Mouse (Mus musculus) kidney, embryonic 15.5 days (tissue): Measurements from ENCODE around the gene Smox. TPM values are rescaled to one million over a fixed set of nuclear protein-coding genes. Genes with fewer than 3 reads are reported as not detected.

ENCODE experiments used
- ATAC-seq: fragments of 200-750 bp; cut with Nextera tagmentation; replicated peaks from 2 replicates; pipeline ENCODE4 v1.8.0; 2017; ENCODE audit warnings: moderate TSS enrichment; ENCODE audit not compliant: low FRiP score
- H3K27ac ChIP-seq: fragments of 300-500 bp; sonication (generic); 2 replicates; pipeline ENCODE4 v1.5.1; 2015; ENCODE audit warnings: mild to moderate bottlenecking, inconsistent platforms
- H3K27me3 ChIP-seq: fragments of 300-500 bp; sonication (generic); 2 replicates; pipeline ENCODE4 v1.6.1; 2015; ENCODE audit warnings: inconsistent platforms
- H3K36me3 ChIP-seq: fragments of 300-500 bp; sonication (generic); 2 replicates; pipeline ENCODE4 v1.6.1; 2015; ENCODE audit warnings: inconsistent platforms
- H3K4me1 ChIP-seq: fragments of 300-500 bp; sonication (generic); 2 replicates; pipeline ENCODE4 v1.6.1; 2015; ENCODE audit warnings: inconsistent platforms
- H3K4me2 ChIP-seq: fragments of 300-500 bp; sonication (generic); 2 replicates; pipeline ENCODE4 v1.6.1; 2015; ENCODE audit warnings: moderate library complexity, mild to moderate bottlenecking, inconsistent platforms
- H3K4me3 ChIP-seq: fragments of 300-500 bp; sonication (generic); replicated peaks from 2 replicates; pipeline ENCODE4 v1.5.1; 2015; ENCODE audit warnings: mild to moderate bottlenecking, inconsistent platforms
- H3K9ac ChIP-seq: fragments of 300-500 bp; sonication (generic); 2 replicates; pipeline ENCODE4 v1.6.1; 2015; ENCODE audit warnings: mild to moderate bottlenecking, inconsistent platforms
- H3K9me3 ChIP-seq: fragments of 300-500 bp; sonication (generic); replicated peaks from 2 replicates; pipeline ENCODE4 v1.6.1; 2016; ENCODE audit warnings: inconsistent platforms
- WGBS: fragments of 180-500 bp; shearing (Covaris S2); methylation state at CpG from one replicate; pipeline ENCODE4 v1.1.7; 2015; ENCODE audit warnings: mixed read lengths; 5-methylcytosine and 5-hydroxymethylcytosine counted together
- polyA plus RNA-seq: library from polyadenylated mRNA; unstranded; fragments of >200 nt; fragmentation: Nextera tagmentation; extraction: Ambion mirVana; gene quantifications from 2 replicates; pipeline ENCODE4 v1.2.1, GENCODE M21; 2015

The Smox gene
- polyA plus RNA-seq, 1 experiment from 2014 or later, result 41.3 TPM

DNA sequence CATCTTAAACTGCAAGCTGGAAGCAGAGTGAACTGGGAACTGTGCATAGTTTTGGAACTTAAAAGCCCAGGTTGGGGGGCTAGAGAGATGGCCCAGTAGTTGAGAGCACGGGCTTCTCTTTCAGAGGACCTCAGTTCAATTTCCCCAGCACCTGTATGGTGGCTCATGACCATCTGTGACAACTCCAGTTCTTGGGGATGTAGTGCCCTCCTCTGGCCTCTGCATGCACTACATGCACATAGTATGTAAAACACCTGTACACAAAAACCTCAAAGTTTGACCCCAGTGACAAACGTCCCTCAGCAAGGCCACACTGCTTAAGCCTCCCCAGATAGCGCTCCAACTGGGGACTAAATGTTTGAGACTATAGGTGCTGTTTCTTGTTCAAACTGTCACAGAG, 35.8 kb downstream of the Smox start:
- Histone ChIP-seq H3K27ac (no peak overlapping the region), H3K4me1 (peaks cover 4% of the 10 kb centered on the region), H3K36me3 (no peaks in the 10 kb centered on the region), H3K9ac (no peak overlapping the region), H3K4me2 (no peak overlapping the region), H3K27me3 (0 out of 2 replicates have a peak, but pooled peaks cover 4% of the 10 kb centered on the region), H3K9me3 (no peaks in the 10 kb centered on the region), H3K4me3 (no peak overlapping the region)
- 36% methylated on average over 3 of the region's 3 CpGs for WGBS
- ATAC-seq, result no peak

DNA sequence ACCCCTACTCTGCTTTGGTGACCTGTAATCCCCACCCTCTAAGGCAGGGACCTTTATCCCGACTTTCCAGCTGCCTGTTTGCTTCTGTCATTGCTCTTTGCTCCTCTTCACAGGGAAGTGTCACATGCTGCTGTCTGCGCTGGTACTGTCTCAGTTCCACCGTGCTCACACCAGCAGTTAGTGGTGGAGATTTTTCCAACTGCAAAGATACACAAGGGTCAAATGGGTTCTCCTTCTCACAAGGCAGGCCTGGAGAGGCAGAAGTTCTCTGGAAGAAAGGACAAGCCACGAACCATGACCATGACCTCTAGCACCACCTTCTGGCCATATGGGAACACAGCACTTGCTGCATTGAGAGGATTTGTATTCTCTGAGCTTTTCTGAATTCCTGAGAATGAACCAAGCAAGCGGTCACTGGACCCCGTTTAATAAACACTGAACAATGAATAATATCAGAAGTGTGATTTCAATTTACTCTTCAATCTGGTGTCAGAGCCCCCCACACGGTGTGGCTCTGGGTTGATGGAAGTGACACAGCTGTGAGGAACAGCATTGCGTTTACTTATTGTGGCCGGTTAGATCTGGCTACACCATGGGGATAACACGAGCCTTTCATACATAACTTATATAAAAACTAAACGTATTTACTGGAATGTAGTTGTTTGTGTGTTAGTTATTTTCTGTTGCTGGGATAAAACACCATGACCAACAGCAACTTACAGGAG, 38.8 kb downstream of the Smox start:
- H3K4me1 ChIP-seq, result peaks cover 4% of the 10 kb centered on the region; the same call in 1 of the 2 replicates
- peak; percentile 49; the same call in 1 of the 2 replicates for ATAC-seq
- no peak overlapping the region for H3K4me2 ChIP-seq
- 35% methylated on average over 11 of the region's 11 CpGs for WGBS
- H3K27me3 ChIP-seq, result 0 out of 2 replicates have a peak, but pooled peaks cover 4% of the 10 kb centered on the region
- H3K9me3 ChIP-seq, result no peaks in the 10 kb centered on the region
- no peak overlapping the region for H3K9ac ChIP-seq
- H3K36me3 ChIP-seq, result no peaks in the 10 kb centered on the region
- H3K4me3 ChIP-seq, result no peak overlapping the region
- no peak overlapping the region for H3K27ac ChIP-seq

DNA sequence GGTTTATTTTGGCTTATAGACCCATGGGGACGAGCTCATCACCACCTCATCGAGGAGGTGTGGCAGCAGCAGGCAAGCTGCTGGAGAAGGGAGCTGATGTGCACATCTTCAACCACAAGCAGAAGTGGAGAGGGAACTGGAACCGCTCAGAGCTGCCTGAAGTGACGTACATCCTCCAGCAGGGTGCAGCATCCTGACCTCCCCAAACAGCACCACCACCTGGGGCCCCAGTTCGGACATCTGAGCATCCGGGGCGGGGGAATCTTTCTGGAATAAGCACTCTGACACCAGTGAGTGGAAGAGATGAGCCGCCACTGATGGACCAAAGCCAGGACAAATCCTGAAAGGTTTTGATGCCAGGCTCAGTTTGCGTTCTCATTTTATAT, 39.3 kb downstream of the Smox start:
- Histone ChIP-seq H3K9me3 (no peaks in the 10 kb centered on the region), H3K36me3 (no peaks in the 10 kb centered on the region), H3K27me3 (0 out of 2 replicates have a peak, but pooled peaks cover 4% of the 10 kb centered on the region), H3K27ac (no peak overlapping the region), H3K4me3 (no peak overlapping the region), H3K4me2 (no peak overlapping the region), H3K4me1 (peaks cover 4% of the 10 kb centered on the region; the same call in 1 of the 2 replicates), H3K9ac (no peak overlapping the region)
- 23% methylated on average over 9 of the region's 9 CpGs for WGBS
- ATAC-seq, result no peak

DNA sequence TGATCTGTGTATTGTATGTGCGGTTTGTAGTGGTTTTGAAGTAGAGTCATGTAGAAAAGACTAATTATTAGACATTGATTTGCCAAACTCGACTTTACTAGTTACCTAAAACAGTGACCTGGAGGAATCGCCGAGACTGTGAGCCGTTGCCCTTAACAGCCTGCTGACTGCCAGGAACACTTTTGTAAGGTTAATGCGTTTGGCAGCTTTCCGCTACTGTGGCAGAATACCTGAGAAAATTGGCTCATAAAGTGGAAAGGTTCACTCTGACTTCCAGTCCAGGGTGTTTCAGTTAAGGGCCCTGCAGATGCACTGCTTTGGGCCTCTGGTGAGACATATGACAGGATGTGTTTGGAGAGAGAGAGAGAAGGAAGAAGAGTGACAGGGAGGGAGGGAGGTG, 40.0 kb downstream of the Smox start:
- WGBS, result 87% methylated on average over 7 of the region's 7 CpGs
- peaks cover 4% of the 10 kb centered on the region; the same call in 1 of the 2 replicates for H3K4me1 ChIP-seq
- H3K27ac ChIP-seq, result no peak overlapping the region
- H3K4me3 ChIP-seq, result no peak overlapping the region
- H3K4me2 ChIP-seq, result no peak overlapping the region
- no peaks in the 10 kb centered on the region for H3K9me3 ChIP-seq
- H3K27me3 ChIP-seq, result 0 out of 2 replicates have a peak, but pooled peaks cover 4% of the 10 kb centered on the region
- ATAC-seq, result no peak
- H3K36me3 ChIP-seq, result no peaks in the 10 kb centered on the region
- no peak overlapping the region for H3K9ac ChIP-seq

DNA sequence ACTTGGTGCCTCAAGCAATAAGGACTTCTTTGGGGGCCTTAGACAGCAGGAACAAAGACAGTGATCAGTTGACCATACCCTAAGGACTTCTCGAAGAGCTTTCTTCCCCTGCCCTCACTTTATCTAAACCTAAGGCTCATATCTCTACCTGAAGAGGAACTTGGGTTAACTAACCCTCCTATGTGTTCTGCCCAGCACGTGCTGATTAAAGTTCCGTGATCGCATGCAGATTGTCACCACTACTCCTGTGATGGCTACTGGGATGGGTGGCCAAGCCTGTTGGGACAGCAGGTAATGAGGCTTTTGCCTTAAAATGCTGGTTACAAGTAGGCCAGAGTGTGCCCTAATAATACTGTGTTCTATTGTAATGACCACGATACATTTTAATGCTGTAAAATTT, 43.9 kb downstream of the Smox start:
- Histone ChIP-seq H3K4me3 (no peak overlapping the region), H3K9me3 (no peaks in the 10 kb centered on the region), H3K4me1 (peaks cover 7% of the 10 kb centered on the region; the same call in 1 of the 2 replicates), H3K4me2 (no peak overlapping the region), H3K27ac (no peak overlapping the region), H3K9ac (no peak overlapping the region), H3K27me3 (no peaks in the 10 kb centered on the region), H3K36me3 (no peaks in the 10 kb centered on the region)
- no peak for ATAC-seq
- WGBS, result 92% methylated on average over 5 of the region's 5 CpGs

GRCm38 (mm10) chr2:131538341-131538740, 47.0 kb downstream of the Smox start:
- no peak overlapping the region for H3K4me3 ChIP-seq
- WGBS, result 57% methylated on average over 7 of the region's 7 CpGs
- no peak for ATAC-seq

GRCm38 (mm10) chr2:131539780-131540179, 48.5 kb downstream of the Smox start:
- Histone ChIP-seq H3K27me3 (peaks cover 16% of the 10 kb centered on the region; the same call in 1 of the 2 replicates), H3K4me3 (no peak overlapping the region)
- WGBS, result 79% methylated on average over 6 of the region's 6 CpGs

More at GRCm38 (mm10) chr2:131538341-131538740, 47.0 kb downstream of the Smox start:
- Histone ChIP-seq H3K4me1 (0 out of 2 replicates have a peak, but pooled peaks cover 4% of the 10 kb centered on the region), H3K27me3 (peaks cover 4% of the 10 kb centered on the region; the same call in 1 of the 2 replicates), H3K4me2 (no peak overlapping the region), H3K36me3 (no peaks in the 10 kb centered on the region), H3K27ac (no peak overlapping the region), H3K9ac (no peak overlapping the region), H3K9me3 (no peaks in the 10 kb centered on the region)

GRCm38 (mm10) chr2:131541686-131542085, 50.4 kb downstream of the Smox start:
- Histone ChIP-seq H3K27ac (no peak overlapping the region), H3K4me1 (peaks cover 16% of the 10 kb centered on the region), H3K36me3 (no peaks in the 10 kb centered on the region), H3K4me2 (no peak overlapping the region), H3K9ac (no peak overlapping the region), H3K27me3 (peaks cover 28% of the 10 kb centered on the region), H3K4me3 (no peak overlapping the region), H3K9me3 (no peaks in the 10 kb centered on the region)
- whole genome bisulfite sequencing, result 75% methylated on average over 4 of the region's 4 CpGs
- ATAC-seq, result no peak

More at GRCm38 (mm10) chr2:131539780-131540179, 48.5 kb downstream of the Smox start:
- no peak overlapping the region for H3K27ac ChIP-seq
- H3K9me3 ChIP-seq, result no peaks in the 10 kb centered on the region
- 0 out of 2 replicates have a peak, but pooled peaks cover 4% of the 10 kb centered on the region for H3K4me1 ChIP-seq
- no peak for ATAC-seq
- no peak overlapping the region for H3K4me2 ChIP-seq
- H3K36me3 ChIP-seq, result no peaks in the 10 kb centered on the region
- H3K9ac ChIP-seq, result no peak overlapping the region

- Histone ChIP-seq H3K9me3 (no peaks in the 10 kb centered on the region), H3K27me3 (peaks cover 36% of the 10 kb centered on the region), H3K36me3 (no peaks in the 10 kb centered on the region), H3K4me1 (peaks cover 22% of the 10 kb centered on the region), H3K27ac (no peak overlapping the region), H3K9ac (no peak overlapping the region), H3K4me2 (no peak overlapping the region), H3K4me3 (no peak overlapping the region)
- 35% methylated on average over 6 of the region's 6 CpGs for WGBS
- ATAC-seq, result no peak
These were observed 51.2 kb downstream of the Smox start for GRCm38 (mm10) chr2:131542531-131542930.

DNA sequence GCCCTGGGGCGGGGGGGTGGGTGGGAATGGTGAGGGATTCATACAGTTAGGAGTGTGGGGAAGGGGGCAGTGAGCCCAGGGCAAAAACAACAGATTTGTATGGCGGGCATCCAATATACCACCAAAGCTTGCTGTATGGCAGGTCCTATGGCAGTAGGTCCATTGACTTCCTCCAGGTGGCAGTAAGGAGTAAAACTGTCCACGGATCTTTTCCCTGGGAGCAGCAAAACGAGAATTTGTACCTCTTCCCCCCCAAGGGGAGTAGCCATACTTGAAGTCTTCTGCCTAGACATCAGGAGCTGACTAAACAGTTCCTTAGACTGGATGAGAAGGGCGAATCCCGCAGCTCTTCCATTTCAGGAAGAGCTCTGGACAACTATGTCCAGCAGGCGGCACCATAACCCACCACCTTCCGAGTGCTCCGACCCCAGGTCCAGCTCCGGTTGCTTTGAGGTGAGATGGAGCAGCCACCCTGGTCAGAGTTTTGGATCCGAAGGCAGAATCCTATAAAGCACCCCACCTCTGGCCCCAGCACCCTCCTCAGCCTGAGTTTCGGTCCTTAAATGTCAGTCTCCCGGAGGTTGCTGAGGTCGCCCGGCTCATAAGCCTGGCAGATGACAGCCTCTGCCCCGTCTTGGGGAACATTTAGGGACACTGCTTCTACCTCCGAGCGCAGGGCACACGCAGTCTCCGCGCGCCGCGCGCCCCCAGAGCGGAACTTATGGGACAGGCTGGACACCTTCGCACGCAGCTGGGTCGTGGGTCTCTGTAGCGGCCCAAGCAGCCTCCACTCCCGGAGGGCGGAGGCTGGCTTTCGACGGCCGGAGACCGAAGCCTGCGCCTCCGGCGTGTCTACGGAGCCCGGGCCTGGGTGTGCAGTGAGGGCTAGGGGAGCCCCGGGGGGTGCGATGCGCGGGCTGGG, 54.4 kb downstream of the Smox start:
- H3K4me1 ChIP-seq, result peaks cover 18% of the 10 kb centered on the region
- no peaks in the 10 kb centered on the region for H3K36me3 ChIP-seq
- peak; percentile 51 for ATAC-seq
- no peaks in the 10 kb centered on the region for H3K9me3 ChIP-seq
- peaks cover 63% of the 10 kb centered on the region for H3K27me3 ChIP-seq
- peak overlapping the region; percentile 31 for H3K9ac ChIP-seq
- H3K4me2 ChIP-seq, result peak overlapping the region; percentile 83
- H3K4me3 ChIP-seq, result peak overlapping the region; percentile 43
- no peak overlapping the region for H3K27ac ChIP-seq
- WGBS, result 3% methylated on average over 45 of the region's 45 CpGs

GRCm38 (mm10) chr2:131546308-131546700, 55.0 kb downstream of the Smox start:
- Histone ChIP-seq H3K9ac (peak overlapping the region; percentile 31; the same call in 1 of the 2 replicates), H3K9me3 (no peaks in the 10 kb centered on the region), H3K4me3 (peak overlapping the region; percentile 43), H3K27ac (no peak overlapping the region), H3K4me1 (peaks cover 18% of the 10 kb centered on the region), H3K4me2 (peak overlapping the region; percentile 83), H3K36me3 (no peaks in the 10 kb centered on the region), H3K27me3 (peaks cover 68% of the 10 kb centered on the region)
- no peak; the same call in 1 of the 2 replicates for ATAC-seq
- 1% methylated on average over 27 of the region's 27 CpGs for WGBS
